Mouse (Mus musculus) embryonic fibroblast, embryonic 13.5 days (primary cell): ENCODE data around the gene Anks1. TPM values are rescaled to one million over a fixed set of nuclear protein-coding genes. Genes with fewer than 3 reads are reported as not detected.

ENCODE experiments used
- H3K27ac ChIP-seq: 2 replicates; pipeline ENCODE4 v1.5.1; 2012; ENCODE audit warnings: low read length, control low read depth, inconsistent platforms; ENCODE audit not compliant: insufficient read depth
- H3K4me1 ChIP-seq: 2 replicates; pipeline ENCODE4 v1.6.1; 2011; ENCODE audit warnings: low read length; ENCODE audit not compliant: control insufficient read depth, insufficient read depth
- H3K4me3 ChIP-seq: 2 replicates; pipeline ENCODE4 v1.5.1; 2011; ENCODE audit warnings: mild to moderate bottlenecking, control low read depth, low read length; ENCODE audit not compliant: insufficient read depth
- CTCF ChIP-seq: IDR thresholded peaks from 2 replicates; pipeline ENCODE4 v1.5.1; 2011; ENCODE audit warnings: mild to moderate bottlenecking, control low read depth, low read length, moderate library complexity, borderline replicate concordance; ENCODE audit not compliant: insufficient read depth
- POLR2A ChIP-seq: IDR thresholded peaks from 2 replicates; pipeline ENCODE4 v1.6.1; 2011; ENCODE audit warnings: low read depth, mild to moderate bottlenecking, control low read depth, low read length, moderate library complexity
- polyA plus RNA-seq: library from polyadenylated mRNA; stranded (reverse); fragments of >200 nt; gene quantifications from 2 replicates; pipeline ENCODE4 v1.2.4, GENCODE M21; 2011; ENCODE audit warnings: low read depth; ENCODE audit not compliant: missing spikeins, insufficient read length

Gene Anks1
- polyA plus RNA-seq, 1 experiment = 12.7 TPM

- H3K27ac ChIP-seq = no peak overlapping the region
- TF ChIP-seq POLR2A (no peak), CTCF (no peak)
- no peak overlapping the region for H3K4me3 ChIP-seq
These were observed 171.7 kb downstream of the Anks1 start for GRCm38 (mm10) chr17:28080817-28081165.

DNA sequence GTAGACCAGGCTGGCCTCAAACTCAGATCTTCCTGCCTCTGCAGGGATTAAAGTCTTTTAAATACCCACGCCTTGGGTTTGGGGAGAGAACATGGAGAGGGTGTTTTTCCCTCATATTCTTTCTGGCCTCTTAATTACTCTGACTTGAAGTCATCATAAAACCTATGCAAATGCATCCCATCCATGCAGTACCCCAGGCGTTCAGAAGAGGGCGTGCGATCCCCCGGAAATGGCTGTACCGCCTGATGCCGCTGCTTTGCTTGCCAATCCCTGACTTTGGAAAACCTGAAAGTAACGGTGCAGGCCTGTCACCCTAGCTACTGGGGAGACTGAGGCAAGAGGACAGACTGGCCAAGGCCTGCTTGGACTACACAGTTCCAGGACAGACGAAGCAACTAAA, 172.3 kb downstream of the Anks1 start:
- TF ChIP-seq POLR2A (no peak), CTCF (0 out of 2 replicates have a peak, but pooled peaks have one; percentile 16)
- H3K4me1 ChIP-seq = no peaks in the 10 kb centered on the region
- H3K27ac ChIP-seq = no peak overlapping the region
- no peak overlapping the region for H3K4me3 ChIP-seq

More at GRCm38 (mm10) chr17:28080817-28081165, 171.7 kb downstream of the Anks1 start:
- no peaks in the 10 kb centered on the region for H3K4me1 ChIP-seq

DNA sequence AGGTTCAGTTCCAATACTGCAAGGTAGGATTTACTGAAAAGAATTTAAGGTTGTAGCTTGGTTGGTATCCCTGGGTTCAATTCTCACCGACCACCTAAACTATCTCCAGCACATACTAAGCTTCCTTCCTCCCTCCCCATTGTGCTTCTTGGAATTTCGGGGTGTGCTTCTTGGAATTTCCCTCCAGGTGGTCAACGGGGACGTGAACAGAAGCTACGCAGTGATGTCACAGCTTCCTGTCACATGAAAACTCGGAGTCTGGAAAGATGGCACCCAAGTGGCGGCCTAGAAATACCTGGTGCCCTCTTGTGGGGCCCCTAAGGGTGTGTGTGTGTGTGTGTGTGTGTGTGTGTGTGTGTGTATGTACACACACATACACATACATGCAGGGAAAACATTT, 172.8 kb downstream of the Anks1 start:
- TF ChIP-seq CTCF (no peak), POLR2A (no peak)
- no peaks in the 10 kb centered on the region for H3K4me1 ChIP-seq
- H3K4me3 ChIP-seq = no peak overlapping the region
- no peak overlapping the region for H3K27ac ChIP-seq

DNA sequence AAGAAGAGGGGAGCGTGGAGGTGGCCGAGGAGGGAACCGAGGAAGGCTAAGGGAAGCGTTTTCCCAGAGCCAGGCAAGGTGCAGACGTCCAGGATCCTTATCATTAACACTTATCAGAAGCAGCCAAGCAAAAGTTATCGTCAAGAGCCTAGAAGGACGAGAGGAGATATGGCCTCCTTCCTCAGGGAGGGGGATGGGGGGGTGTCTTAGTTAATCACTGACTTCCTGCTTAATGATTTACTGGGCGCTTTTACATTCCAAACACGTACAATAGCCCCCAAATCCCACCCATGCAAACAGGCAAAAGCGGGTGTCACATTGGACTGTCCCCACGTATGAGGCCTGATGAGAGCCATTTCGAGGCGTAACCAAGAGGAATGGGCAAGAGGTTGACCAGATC, 173.8 kb downstream of the Anks1 start:
- TF ChIP-seq POLR2A (no peak), CTCF (no peak)
- Histone ChIP-seq H3K4me3 (no peak overlapping the region), H3K4me1 (no peaks in the 10 kb centered on the region; the same call in 1 of the 2 replicates), H3K27ac (no peak overlapping the region)

DNA sequence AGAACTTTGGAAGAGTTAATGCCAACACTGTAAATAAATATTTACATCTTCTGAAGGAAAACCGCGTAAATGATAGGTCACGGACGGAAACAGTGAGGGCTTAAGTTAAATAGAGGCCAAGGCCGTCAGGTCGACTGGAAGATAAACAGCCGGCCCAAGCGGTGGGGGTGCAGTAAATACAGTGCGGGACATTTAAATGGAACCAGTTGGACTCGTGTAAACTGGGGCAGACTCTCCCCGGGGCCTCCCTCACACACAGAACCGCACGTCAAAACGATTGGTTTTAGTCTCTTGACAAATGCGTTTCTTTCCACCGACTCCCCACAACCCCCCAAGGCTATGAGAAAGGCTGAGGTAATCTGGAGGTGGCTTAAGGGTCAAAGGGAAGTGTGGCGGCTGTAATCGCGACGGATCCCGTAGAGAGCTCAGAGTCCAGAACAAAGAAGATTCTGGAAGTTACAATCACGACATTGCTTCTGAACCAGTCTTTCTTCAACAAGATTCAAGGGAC, 175.3 kb downstream of the Anks1 start:
- Histone ChIP-seq H3K4me1 (no peaks in the 10 kb centered on the region; the same call in 1 of the 2 replicates), H3K4me3 (no peak overlapping the region), H3K27ac (no peak overlapping the region)
- TF ChIP-seq POLR2A (no peak), CTCF (no peak)

GRCm38 (mm10) chr17:28084964-28085363, 175.9 kb downstream of the Anks1 start:
- Histone ChIP-seq H3K27ac (no peak overlapping the region), H3K4me1 (no peaks in the 10 kb centered on the region; the same call in 1 of the 2 replicates), H3K4me3 (no peak overlapping the region)
- TF ChIP-seq CTCF = peak; percentile 85
- TF ChIP-seq POLR2A = no peak

DNA sequence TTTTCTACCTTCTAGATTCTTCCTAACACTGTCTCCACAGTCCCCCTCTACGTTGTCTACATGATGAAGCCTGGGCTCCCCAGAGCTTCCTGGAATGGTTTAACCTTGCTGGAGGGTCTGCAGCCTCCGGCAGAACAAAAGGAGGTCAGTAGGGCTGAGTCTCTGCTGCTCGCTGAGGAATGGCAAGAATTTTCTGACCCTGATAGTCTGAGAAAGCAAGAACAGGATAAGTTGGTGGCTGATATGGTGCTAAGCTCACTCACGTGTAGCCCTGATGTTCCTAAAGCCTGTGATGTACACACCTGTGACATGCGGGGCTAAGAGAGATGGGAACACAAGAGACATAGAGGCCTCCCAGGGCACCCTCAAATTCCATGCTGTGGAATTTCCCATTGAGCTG, 178.3 kb downstream of the Anks1 start:
- no peak overlapping the region for H3K4me3 ChIP-seq
- H3K27ac ChIP-seq = no peak overlapping the region
- H3K4me1 ChIP-seq = no peaks in the 10 kb centered on the region; the same call in 1 of the 2 replicates
- no peak for TF ChIP-seq CTCF
- TF ChIP-seq POLR2A = no peak

GRCm38 (mm10) chr17:28088718-28089117, 179.6 kb downstream of the Anks1 start:
- Histone ChIP-seq H3K27ac (no peak overlapping the region), H3K4me3 (no peak overlapping the region), H3K4me1 (no peaks in the 10 kb centered on the region; the same call in 1 of the 2 replicates)
- TF ChIP-seq CTCF (no peak), POLR2A (no peak)

GRCm38 (mm10) chr17:28092297-28092696, 183.2 kb downstream of the Anks1 start:
- Histone ChIP-seq H3K4me3 (no peak overlapping the region), H3K4me1 (no peaks in the 10 kb centered on the region; the same call in 1 of the 2 replicates), H3K27ac (no peak overlapping the region)
- TF ChIP-seq POLR2A (no peak), CTCF (no peak)

GRCm38 (mm10) chr17:28093837-28094236, 184.7 kb downstream of the Anks1 start:
- no peaks in the 10 kb centered on the region for H3K4me1 ChIP-seq
- H3K27ac ChIP-seq = no peak overlapping the region
- TF ChIP-seq CTCF (no peak), POLR2A (no peak)
- no peak overlapping the region for H3K4me3 ChIP-seq
